Mouse (Mus musculus) gastrocnemius, postnatal 36 days (tissue): ENCODE measurements around the gene Tbc1d13. TPM values are rescaled to one million over a fixed set of nuclear protein-coding genes. Genes with fewer than 3 reads are reported as not detected.
"Not testable (repeated sequence)": the region's sequence is repeated elsewhere in the genome, so short reads cannot be mapped to it uniquely, and the experiment has no call there.

Experiments
- DNase-seq, 2 experiments: peaks; one replicate each; pipeline ENCODE4 v3.0.0; 2022
- intact Hi-C: fragments of 180-260 bp; cut with DNase I; formaldehyde crosslinking; loops from one replicate; pipeline ENCODE4 v1.15.1; 2025
- total RNA-seq, 2 experiments: library from RNA; stranded (reverse); gene quantifications; 2 replicates each; pipeline ENCODE4 v1.2.3; 2021

The Tbc1d13 gene
- total RNA-seq, 2 experiments from 2014 or later = 11.4 to 12.2 TPM

- peak; percentile 92 to 98 for DNase-seq
- intact Hi-C loops = no loop called here
These were observed 8.9 kb upstream of the Tbc1d13 start, which contains the start of gene Zer1 for GRCm38 (mm10) chr2:30124472-30125274. Gene Zer1 (minus strand): TSS chr2:30124585.

GRCm38 (mm10) chr2:30128789-30129188 lies 4.8 kb upstream of the Tbc1d13 start:
- intact Hi-C loops = loop anchor here (2.0 kb wide), 1 partner anchor 30 kb away; no protein-coding TSS in a partner anchor
- no peak for DNase-seq

GRCm38 (mm10) chr2:30130156-30130555 lies 3.4 kb upstream of the Tbc1d13 start:
- no peak for DNase-seq
- intact Hi-C loops = no loop called here

GRCm38 (mm10) chr2:30131240-30131639 lies 2.3 kb upstream of the Tbc1d13 start:
- intact Hi-C loops = not testable (repeated sequence)

GRCm38 (mm10) chr2:30132801-30133612 lies 539 bp upstream of the Tbc1d13 start:
- intact Hi-C loops = no loop called here
- DNase-seq = no peak

More at GRCm38 (mm10) chr2:30131240-30131639, 2.3 kb upstream of the Tbc1d13 start:
- DNase-seq = not testable (repeated sequence)

GRCm38 (mm10) chr2:30134378-30134711 lies 799 bp downstream of the Tbc1d13 start:
- intact Hi-C loops = no loop called here
- no peak for DNase-seq

GRCm38 (mm10) chr2:30134928-30135620 lies 1.5 kb downstream of the Tbc1d13 start:
- intact Hi-C loops = no loop called here
- no peak for DNase-seq

- DNase-seq = no peak
- intact Hi-C loops = no loop called here
These were observed 2.9 kb downstream of the Tbc1d13 start for GRCm38 (mm10) chr2:30136458-30136857.

GRCm38 (mm10) chr2:30140021-30140420 lies 6.5 kb downstream of the Tbc1d13 start:
- intact Hi-C loops, DNase-seq: not testable (repeated sequence)

- intact Hi-C loops = no loop called here
- DNase-seq = no peak
These were observed 10.9 kb downstream of the Tbc1d13 start for GRCm38 (mm10) chr2:30144436-30144835.

- peak in 1 of 2 experiments; percentile 40 for DNase-seq
- intact Hi-C loops = no loop called here
These were observed 13.9 kb downstream of the Tbc1d13 start for GRCm38 (mm10) chr2:30147466-30147865.

- intact Hi-C loops = no loop called here
- DNase-seq = no peak
These were observed 18.3 kb downstream of the Tbc1d13 start for GRCm38 (mm10) chr2:30151840-30152239.

GRCm38 (mm10) chr2:30152616-30153015 lies 19.1 kb downstream of the Tbc1d13 start:
- intact Hi-C loops = no loop called here
- no peak for DNase-seq

GRCm38 (mm10) chr2:30159871-30160270 lies 26.3 kb downstream of the Tbc1d13 start:
- intact Hi-C loops = loop anchor here (2.0 kb wide), 1 partner anchor 31 kb away; no protein-coding TSS in a partner anchor

GRCm38 (mm10) chr2:30161809-30162208 lies 28.3 kb downstream of the Tbc1d13 start:
- no peak for DNase-seq
- intact Hi-C loops = no loop called here

More at GRCm38 (mm10) chr2:30159871-30160270, 26.3 kb downstream of the Tbc1d13 start:
- not testable (repeated sequence) for DNase-seq

GRCm38 (mm10) chr2:30164340-30164932 lies 30.9 kb downstream of the Tbc1d13 start:
- no peak for DNase-seq
- intact Hi-C loops = no loop called here

- intact Hi-C loops = loop anchor here (5.0 kb wide), 1 partner anchor 89 kb away; the partner anchor contains the start of gene Pkn3
- no peak for DNase-seq
These were observed 33.1 kb downstream of the Tbc1d13 start for GRCm38 (mm10) chr2:30166677-30167076.

GRCm38 (mm10) chr2:30171371-30171996 lies 37.9 kb downstream of the Tbc1d13 start, which contains the start of gene Endog:
Gene Endog (plus strand): TSS chr2:30171493.
- peak; percentile 83 to 84 for DNase-seq
- intact Hi-C loops = no loop called here

GRCm38 (mm10) chr2:30171997-30172382 lies 38.4 kb downstream of the Tbc1d13 start:
- intact Hi-C loops = no loop called here
- DNase-seq = no peak
